Mouse (Mus musculus) neutrophil, adult 5-6 weeks (primary cell): ENCODE measurements around the gene Stil. TPM values are rescaled to one million over a fixed set of nuclear protein-coding genes. Genes with fewer than 3 reads are reported as not detected.
A peak's percentile ranks its signal among the peaks of the same experiment; 100 is the strongest.
"Not testable (repeated sequence)": the region's sequence is repeated elsewhere in the genome, so short reads cannot be mapped to it uniquely, and the experiment has no call there.

Source experiments
- ATAC-seq: fragments of 151-379, 151-347 bp; 2 replicates; pipeline ENCODE4 v1.8.0; 2017; ENCODE audit warnings: mild to moderate bottlenecking, moderate TSS enrichment; ENCODE audit not compliant: insufficient number of reproducible peaks, poor library complexity, low FRiP score, severe bottlenecking; ENCODE audit errors: extremely low read depth
- total RNA-seq: library from RNA; stranded (forward); fragments of 200-1000 nt; gene quantifications from 2 replicates; pipeline ENCODE4 v1.2.3, GENCODE M21; 2017

Gene Stil
- total RNA-seq: 0.74 TPM in 1 of 2 replicates, not detected in the other

- peak; percentile 100 for ATAC-seq
Measured at GRCm38 (mm10) chr4:114999773-115000428, at the start of gene Stil. Gene Stil (plus strand): TSS chr4:115000159.

GRCm38 (mm10) chr4:114953172-114953571 is 46.8 kb upstream of the Stil start:
- ATAC-seq: no peak

GRCm38 (mm10) chr4:114957403-114957802 is 42.6 kb upstream of the Stil start:
- ATAC-seq: no peak

GRCm38 (mm10) chr4:114958231-114958630 is 41.7 kb upstream of the Stil start:
- no peak for ATAC-seq

GRCm38 (mm10) chr4:114958786-114959185 is 41.2 kb upstream of the Stil start:
- no peak for ATAC-seq

GRCm38 (mm10) chr4:114959533-114959932 is 40.4 kb upstream of the Stil start:
- ATAC-seq: no peak

- not testable (repeated sequence) for ATAC-seq
Measured at GRCm38 (mm10) chr4:114960881-114961280, 39.1 kb upstream of the Stil start.

GRCm38 (mm10) chr4:114970736-114971135 is 29.2 kb upstream of the Stil start:
- no peak for ATAC-seq

- ATAC-seq: 0 out of 2 replicates have a peak, but pooled peaks have one; percentile 26
Measured at GRCm38 (mm10) chr4:114973229-114973740, 26.7 kb upstream of the Stil start.

DNA sequence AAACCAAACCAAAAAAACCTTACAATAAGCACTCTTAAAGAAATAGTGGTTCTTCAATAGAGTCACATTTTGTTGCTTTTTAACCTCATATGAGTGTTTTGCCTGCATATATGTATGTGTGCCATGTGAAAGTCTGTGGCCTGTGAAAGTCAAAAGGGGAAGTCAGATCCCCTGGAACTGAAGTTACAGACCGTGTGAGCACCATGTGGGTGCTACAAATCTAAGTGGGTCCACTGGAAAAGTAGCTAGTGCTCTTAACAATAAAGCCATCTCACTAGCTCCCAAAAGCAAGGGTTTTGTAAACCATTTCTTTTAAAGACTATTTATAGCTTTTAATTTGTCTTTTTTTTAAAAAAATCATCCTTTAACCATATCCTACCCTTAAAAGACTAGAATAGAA is 17.3 kb upstream of the Stil start:
- ATAC-seq: peak; percentile 31; the same call in 1 of the 2 replicates

DNA sequence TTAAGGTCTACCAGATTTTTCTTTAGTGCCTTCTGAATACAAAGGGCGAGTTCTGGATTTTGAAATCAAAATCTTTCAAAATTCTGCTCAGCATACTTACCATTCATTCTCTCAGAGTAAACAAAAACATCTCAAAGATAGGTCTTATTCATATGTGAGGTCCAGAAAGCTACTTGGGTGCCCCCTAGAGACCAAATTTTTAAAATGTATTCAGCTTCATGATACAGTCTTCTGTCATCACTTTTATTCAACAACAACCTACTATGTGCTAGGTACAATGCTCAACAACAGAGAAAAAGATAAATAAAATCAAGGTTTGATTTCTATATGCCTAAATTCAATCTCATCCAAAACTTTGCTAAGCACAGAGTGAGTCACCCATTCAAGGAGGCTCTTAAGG is 16.9 kb upstream of the Stil start:
- ATAC-seq: 0 out of 2 replicates have a peak, but pooled peaks have one; percentile 27

GRCm38 (mm10) chr4:114986211-114986590 is 13.8 kb upstream of the Stil start:
- no peak for ATAC-seq

GRCm38 (mm10) chr4:114986591-114987432 is 13.1 kb upstream of the Stil start, which contains the start of gene Cmpk1:
Gene Cmpk1 (minus strand): TSS chr4:114987241.
- ATAC-seq: peak; percentile 80

DNA sequence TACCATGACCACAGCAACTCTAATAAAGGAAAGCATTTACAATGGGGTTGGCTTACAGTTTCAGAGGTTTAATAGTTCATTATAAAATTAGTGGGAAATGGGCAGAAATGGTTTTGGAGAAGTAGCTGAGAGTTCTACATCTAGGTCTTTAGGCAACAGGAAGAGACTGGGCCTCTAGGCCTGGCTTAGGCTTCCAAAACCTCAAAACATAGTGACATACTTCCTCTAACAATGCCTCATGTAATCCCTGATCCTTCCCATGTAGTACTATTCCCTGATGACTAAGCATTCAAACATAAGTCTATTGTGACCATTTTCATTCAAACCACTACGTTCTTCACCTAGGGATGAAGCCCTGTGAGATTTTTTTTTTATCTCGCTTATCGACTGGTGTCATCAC is 5.7 kb upstream of the Stil start:
- no peak for ATAC-seq

GRCm38 (mm10) chr4:114997051-114997450 is 2.9 kb upstream of the Stil start:
- 0 out of 2 replicates have a peak, but pooled peaks have one; percentile 24 for ATAC-seq

DNA sequence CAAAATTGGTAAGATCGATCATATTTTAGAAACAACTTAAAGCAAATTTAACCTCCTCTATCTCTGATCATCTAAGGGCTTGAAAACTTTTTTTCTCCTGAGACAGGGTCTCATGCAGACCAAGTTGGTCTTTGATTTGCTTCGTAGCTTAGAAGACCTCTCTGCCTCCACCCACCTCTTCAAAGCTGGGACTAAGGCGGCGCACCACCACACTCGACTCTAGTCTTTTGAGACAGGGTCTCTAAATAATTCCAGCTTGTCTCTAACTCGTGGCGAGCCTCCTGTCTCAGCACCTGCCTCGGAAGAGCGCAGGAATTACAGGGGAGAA is 550 bp upstream of the Stil start:
- no peak for ATAC-seq

GRCm38 (mm10) chr4:115000429-115000795 is 453 bp downstream of the Stil start:
- no peak for ATAC-seq

DNA sequence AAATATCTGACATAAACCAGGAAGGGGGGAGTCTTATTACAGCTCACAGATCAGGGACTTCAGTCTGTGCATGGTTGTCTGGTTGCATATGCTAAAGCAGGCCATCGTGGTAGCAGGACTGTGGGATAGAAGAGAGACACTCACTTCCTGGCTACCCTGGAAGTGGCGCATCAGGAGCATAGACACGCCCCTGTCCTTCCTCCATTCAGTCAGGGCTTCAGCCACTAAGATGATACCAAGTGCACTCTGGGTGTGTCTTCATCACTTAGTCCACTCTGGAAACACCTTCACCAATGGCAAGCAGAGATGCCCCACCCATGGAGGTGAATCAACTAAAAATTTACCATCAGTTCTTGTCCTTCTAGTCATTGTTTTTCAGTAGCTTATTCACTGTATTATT is 14.3 kb downstream of the Stil start:
- no peak for ATAC-seq

- no peak for ATAC-seq
Measured at GRCm38 (mm10) chr4:115019997-115020396, 20.0 kb downstream of the Stil start.

DNA sequence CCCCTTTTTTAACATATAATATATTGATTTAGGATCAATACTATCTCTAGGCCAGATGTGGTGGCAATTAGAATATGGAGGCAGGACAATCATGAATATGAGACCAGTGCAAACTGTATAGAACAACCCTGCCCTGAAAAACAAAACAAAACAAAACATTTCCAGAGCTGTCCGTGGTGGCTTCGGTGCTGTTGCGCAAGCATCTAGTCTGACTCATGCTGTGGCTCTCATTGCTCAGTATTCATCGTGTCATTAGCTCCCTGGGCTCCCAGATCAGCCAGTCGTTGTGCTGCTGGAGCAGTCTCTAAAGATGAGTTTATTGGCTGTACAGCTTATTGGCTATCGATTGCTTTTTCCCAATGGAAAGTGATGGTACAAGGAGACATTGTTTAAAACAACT is 35.1 kb downstream of the Stil start:
- peak; percentile 89 for ATAC-seq
